Mouse (Mus musculus) hindbrain, embryonic 13.5 days (tissue): ENCODE results near the gene Coro2b. TPM values are rescaled to one million over a fixed set of nuclear protein-coding genes. Genes with fewer than 3 reads are reported as not detected.

Experiments used
- ATAC-seq: fragments of 200-750 bp; cut with Nextera tagmentation; 2 replicates; pipeline ENCODE4 v1.8.0; 2017; ENCODE audit warnings: moderate TSS enrichment; ENCODE audit not compliant: low FRiP score
- H3K27ac ChIP-seq: fragments of 300-500 bp; sonication (generic); 2 replicates; pipeline ENCODE4 v1.5.1; 2015; ENCODE audit warnings: inconsistent platforms, mild to moderate bottlenecking, moderate library complexity
- H3K27me3 ChIP-seq: fragments of 300-500 bp; sonication (generic); 2 replicates; pipeline ENCODE4 v1.6.1; 2015; ENCODE audit warnings: mild to moderate bottlenecking, inconsistent platforms
- H3K36me3 ChIP-seq: fragments of 300-500 bp; sonication (generic); 2 replicates; pipeline ENCODE4 v1.6.1; 2015; ENCODE audit warnings: mild to moderate bottlenecking, inconsistent platforms
- H3K4me1 ChIP-seq: fragments of 300-500 bp; sonication (generic); replicated peaks from 2 replicates; pipeline ENCODE4 v1.6.1; 2015; ENCODE audit warnings: inconsistent platforms
- H3K4me2 ChIP-seq: fragments of 300-500 bp; sonication (generic); 2 replicates; pipeline ENCODE4 v1.6.1; 2015; ENCODE audit warnings: inconsistent platforms, mild to moderate bottlenecking, moderate library complexity
- H3K4me3 ChIP-seq: fragments of 300-500 bp; sonication (generic); 2 replicates; pipeline ENCODE4 v1.5.1; 2015; ENCODE audit warnings: mild to moderate bottlenecking, inconsistent platforms
- H3K9ac ChIP-seq: fragments of 300-500 bp; sonication (generic); 2 replicates; pipeline ENCODE4 v1.6.1; 2015; ENCODE audit warnings: mild to moderate bottlenecking, inconsistent platforms
- H3K9me3 ChIP-seq: fragments of 300-500 bp; sonication (generic); 2 replicates; pipeline ENCODE4 v1.6.1; 2016; ENCODE audit warnings: inconsistent platforms
- WGBS: fragments of 180-500 bp; shearing (Covaris S2); methylation state at CpG from one replicate; pipeline ENCODE4 v1.1.7; 2015; 5-methylcytosine and 5-hydroxymethylcytosine counted together
- polyA plus RNA-seq: library from polyadenylated mRNA; unstranded; fragments of >200 nt; fragmentation: Nextera tagmentation; extraction: Ambion mirVana; gene quantifications from 2 replicates; pipeline ENCODE4 v1.2.1, GENCODE M21; 2015

Gene Coro2b
- polyA plus RNA-seq, 1 experiment from 2014 or later, result 39.0 TPM

- Histone ChIP-seq H3K4me2 (peak overlapping the region; percentile 79), H3K9ac (peak overlapping the region; percentile 97), H3K4me1 (peaks cover 88% of the 10 kb centered on the region), H3K4me3 (peak overlapping the region; percentile 70), H3K9me3 (no peaks in the 10 kb centered on the region), H3K27ac (peak overlapping the region; percentile 97), H3K27me3 (no peaks in the 10 kb centered on the region), H3K36me3 (no peaks in the 10 kb centered on the region)
- 1% methylated on average over 29 of the region's 29 CpGs for WGBS
- ATAC-seq, result peak; percentile 34
These were observed 657 bp downstream of the Coro2b start for GRCm38 (mm10) chr9:62536119-62536654.

GRCm38 (mm10) chr9:62535566-62535965, 1.3 kb downstream of the Coro2b start:
- H3K4me3 ChIP-seq, result peak overlapping the region; percentile 70
- H3K27me3 ChIP-seq, result no peaks in the 10 kb centered on the region
- ATAC-seq, result no peak
- WGBS, result 66% methylated on average over 8 of the region's 8 CpGs
- no peaks in the 10 kb centered on the region for H3K9me3 ChIP-seq
- H3K36me3 ChIP-seq, result no peaks in the 10 kb centered on the region
- H3K4me1 ChIP-seq, result peaks cover 88% of the 10 kb centered on the region
- peak overlapping the region; percentile 79 for H3K4me2 ChIP-seq
- peak overlapping the region; percentile 97 for H3K9ac ChIP-seq
- H3K27ac ChIP-seq, result peak overlapping the region; percentile 97

GRCm38 (mm10) chr9:62534691-62535090, 2.2 kb downstream of the Coro2b start:
- Histone ChIP-seq H3K27ac (no peak overlapping the region), H3K9ac (peak overlapping the region; percentile 97; the same call in 1 of the 2 replicates), H3K4me2 (peak overlapping the region; percentile 79), H3K4me1 (peaks cover 88% of the 10 kb centered on the region), H3K9me3 (no peaks in the 10 kb centered on the region), H3K4me3 (0 out of 2 replicates have a peak overlapping the region, but pooled peaks have one; percentile 70), H3K36me3 (no peaks in the 10 kb centered on the region), H3K27me3 (no peaks in the 10 kb centered on the region)
- ATAC-seq, result no peak
- 84% methylated on average over 7 of the region's 7 CpGs for WGBS

GRCm38 (mm10) chr9:62534158-62534557, 2.7 kb downstream of the Coro2b start:
- H3K9me3 ChIP-seq, result no peaks in the 10 kb centered on the region
- H3K4me2 ChIP-seq, result peak overlapping the region; percentile 79; the same call in 1 of the 2 replicates
- no peaks in the 10 kb centered on the region for H3K27me3 ChIP-seq
- 74% methylated on average over 2 of the region's 2 CpGs for WGBS
- ATAC-seq, result no peak
- H3K4me3 ChIP-seq, result no peak overlapping the region
- peak overlapping the region; percentile 94 for H3K27ac ChIP-seq
- H3K4me1 ChIP-seq, result peaks cover 88% of the 10 kb centered on the region
- H3K36me3 ChIP-seq, result no peaks in the 10 kb centered on the region
- H3K9ac ChIP-seq, result no peak overlapping the region

- H3K4me2 ChIP-seq, result peak overlapping the region; percentile 37
- H3K36me3 ChIP-seq, result no peaks in the 10 kb centered on the region
- WGBS, result 35% methylated on average over 11 of the region's 11 CpGs
- no peaks in the 10 kb centered on the region for H3K9me3 ChIP-seq
- H3K4me3 ChIP-seq, result no peak overlapping the region
- no peak for ATAC-seq
- peak overlapping the region; percentile 49 for H3K9ac ChIP-seq
- H3K4me1 ChIP-seq, result peaks cover 91% of the 10 kb centered on the region
- H3K27me3 ChIP-seq, result no peaks in the 10 kb centered on the region
- peak overlapping the region; percentile 94 for H3K27ac ChIP-seq
These were observed 4.0 kb downstream of the Coro2b start for GRCm38 (mm10) chr9:62532876-62533275.

GRCm38 (mm10) chr9:62531459-62532275, 5.2 kb downstream of the Coro2b start:
- peak; percentile 66 for ATAC-seq
- H3K9ac ChIP-seq, result peak overlapping the region; percentile 49
- H3K4me3 ChIP-seq, result no peak overlapping the region; the same call in 1 of the 2 replicates
- peak overlapping the region; percentile 94 for H3K27ac ChIP-seq
- peak overlapping the region; percentile 37 for H3K4me2 ChIP-seq
- 9% methylated on average over 12 of the region's 12 CpGs for WGBS
- H3K36me3 ChIP-seq, result no peaks in the 10 kb centered on the region
- peaks cover 93% of the 10 kb centered on the region for H3K4me1 ChIP-seq
- no peaks in the 10 kb centered on the region for H3K9me3 ChIP-seq
- H3K27me3 ChIP-seq, result no peaks in the 10 kb centered on the region

- 83% methylated on average over 11 of the region's 11 CpGs for WGBS
- Histone ChIP-seq H3K4me2 (no peak overlapping the region), H3K9me3 (no peaks in the 10 kb centered on the region), H3K9ac (no peak overlapping the region), H3K27ac (peak overlapping the region; percentile 12; the same call in 1 of the 2 replicates), H3K27me3 (no peaks in the 10 kb centered on the region), H3K4me3 (no peak overlapping the region), H3K36me3 (no peaks in the 10 kb centered on the region), H3K4me1 (peaks cover 98% of the 10 kb centered on the region)
- ATAC-seq, result no peak
These were observed 8.3 kb downstream of the Coro2b start for GRCm38 (mm10) chr9:62528527-62528926.

- WGBS, result 80% methylated on average over 8 of the region's 8 CpGs
- Histone ChIP-seq H3K27ac (peak overlapping the region; percentile 72), H3K9me3 (no peaks in the 10 kb centered on the region), H3K9ac (no peak overlapping the region), H3K36me3 (no peaks in the 10 kb centered on the region), H3K27me3 (no peaks in the 10 kb centered on the region), H3K4me1 (peaks cover 98% of the 10 kb centered on the region), H3K4me3 (no peak overlapping the region), H3K4me2 (no peak overlapping the region)
- ATAC-seq, result no peak
These were observed 10.0 kb downstream of the Coro2b start for GRCm38 (mm10) chr9:62526858-62527257.

GRCm38 (mm10) chr9:62526451-62526850, 10.4 kb downstream of the Coro2b start:
- no peaks in the 10 kb centered on the region for H3K9me3 ChIP-seq
- H3K27me3 ChIP-seq, result no peaks in the 10 kb centered on the region
- 15% methylated on average over 3 of the region's 3 CpGs for WGBS
- no peaks in the 10 kb centered on the region for H3K36me3 ChIP-seq
- no peak overlapping the region for H3K4me3 ChIP-seq
- H3K27ac ChIP-seq, result peak overlapping the region; percentile 72
- H3K4me2 ChIP-seq, result no peak overlapping the region
- H3K9ac ChIP-seq, result no peak overlapping the region
- peak; percentile 70 for ATAC-seq
- peaks cover 98% of the 10 kb centered on the region for H3K4me1 ChIP-seq

- Histone ChIP-seq H3K27ac (peak overlapping the region; percentile 72), H3K27me3 (no peaks in the 10 kb centered on the region), H3K9ac (peak overlapping the region; percentile 43; the same call in 1 of the 2 replicates), H3K4me1 (peaks cover 98% of the 10 kb centered on the region), H3K4me3 (no peak overlapping the region), H3K4me2 (no peak overlapping the region), H3K9me3 (no peaks in the 10 kb centered on the region), H3K36me3 (no peaks in the 10 kb centered on the region)
- WGBS, result 60% methylated on average over 4 of the region's 4 CpGs
- no peak for ATAC-seq
These were observed 12.0 kb downstream of the Coro2b start for GRCm38 (mm10) chr9:62524761-62525308.

- Histone ChIP-seq H3K4me3 (no peak overlapping the region), H3K4me1 (peaks cover 100% of the 10 kb centered on the region), H3K4me2 (no peak overlapping the region), H3K9me3 (no peaks in the 10 kb centered on the region), H3K27me3 (no peaks in the 10 kb centered on the region), H3K36me3 (no peaks in the 10 kb centered on the region), H3K9ac (peak overlapping the region; percentile 49; the same call in 1 of the 2 replicates), H3K27ac (peak overlapping the region; percentile 84)
- ATAC-seq, result no peak
- WGBS, result 33% methylated on average over 15 of the region's 15 CpGs
These were observed 13.9 kb downstream of the Coro2b start for GRCm38 (mm10) chr9:62522791-62523471.

GRCm38 (mm10) chr9:62522211-62522610, 14.6 kb downstream of the Coro2b start:
- Histone ChIP-seq H3K9me3 (no peaks in the 10 kb centered on the region), H3K9ac (peak overlapping the region; percentile 61; the same call in 1 of the 2 replicates), H3K27ac (peak overlapping the region; percentile 84), H3K4me1 (peaks cover 100% of the 10 kb centered on the region), H3K27me3 (no peaks in the 10 kb centered on the region), H3K4me3 (no peak overlapping the region), H3K4me2 (no peak overlapping the region), H3K36me3 (no peaks in the 10 kb centered on the region)
- ATAC-seq, result no peak
- WGBS, result 29% methylated on average over 5 of the region's 5 CpGs
